Mouse (Mus musculus): ENCODE data around the gene Bik.
A peak's percentile ranks its signal among the peaks of the same experiment; 100 is the strongest.

Gene Bik

DNA sequence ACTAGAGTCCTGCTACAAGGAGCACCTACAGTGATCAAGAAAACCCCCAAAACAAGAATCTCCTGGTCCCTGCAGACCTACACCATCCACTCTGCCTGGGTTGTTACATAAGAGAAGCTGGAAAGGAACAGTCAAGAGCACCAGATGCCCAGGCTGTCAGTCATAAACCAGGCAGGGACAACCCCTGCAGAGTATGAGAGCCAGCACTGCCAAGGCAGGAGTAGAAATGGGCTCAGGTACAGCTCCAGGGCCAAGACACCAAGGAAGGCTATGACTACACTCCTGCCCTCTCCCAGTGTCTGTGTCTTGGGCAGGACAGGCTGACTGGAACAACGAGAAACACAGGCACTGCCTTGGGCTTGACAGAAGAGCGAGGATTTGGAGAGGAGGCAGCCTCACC, 23.5 kb downstream of the Bik start:
- DNase-seq = no peak

DNA sequence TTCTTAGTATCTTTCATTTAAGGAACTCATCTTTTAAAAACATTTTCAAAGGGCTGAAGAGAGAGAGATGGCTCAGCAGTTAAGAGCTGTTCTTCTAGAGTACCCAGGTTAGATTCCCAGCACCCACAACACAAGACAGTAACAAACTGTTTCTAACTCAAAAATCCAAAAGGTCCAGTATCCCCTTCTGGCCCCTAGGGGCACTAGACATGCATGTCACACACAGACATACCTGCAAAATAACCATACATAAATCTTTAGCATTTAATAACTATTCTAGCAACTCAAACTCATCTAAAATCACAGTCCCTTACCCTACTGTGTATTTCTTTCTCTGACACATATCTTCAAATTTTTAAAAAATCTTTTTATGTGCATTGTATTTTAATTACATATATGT, 27.2 kb downstream of the Bik start:
- no peak for DNase-seq

DNA sequence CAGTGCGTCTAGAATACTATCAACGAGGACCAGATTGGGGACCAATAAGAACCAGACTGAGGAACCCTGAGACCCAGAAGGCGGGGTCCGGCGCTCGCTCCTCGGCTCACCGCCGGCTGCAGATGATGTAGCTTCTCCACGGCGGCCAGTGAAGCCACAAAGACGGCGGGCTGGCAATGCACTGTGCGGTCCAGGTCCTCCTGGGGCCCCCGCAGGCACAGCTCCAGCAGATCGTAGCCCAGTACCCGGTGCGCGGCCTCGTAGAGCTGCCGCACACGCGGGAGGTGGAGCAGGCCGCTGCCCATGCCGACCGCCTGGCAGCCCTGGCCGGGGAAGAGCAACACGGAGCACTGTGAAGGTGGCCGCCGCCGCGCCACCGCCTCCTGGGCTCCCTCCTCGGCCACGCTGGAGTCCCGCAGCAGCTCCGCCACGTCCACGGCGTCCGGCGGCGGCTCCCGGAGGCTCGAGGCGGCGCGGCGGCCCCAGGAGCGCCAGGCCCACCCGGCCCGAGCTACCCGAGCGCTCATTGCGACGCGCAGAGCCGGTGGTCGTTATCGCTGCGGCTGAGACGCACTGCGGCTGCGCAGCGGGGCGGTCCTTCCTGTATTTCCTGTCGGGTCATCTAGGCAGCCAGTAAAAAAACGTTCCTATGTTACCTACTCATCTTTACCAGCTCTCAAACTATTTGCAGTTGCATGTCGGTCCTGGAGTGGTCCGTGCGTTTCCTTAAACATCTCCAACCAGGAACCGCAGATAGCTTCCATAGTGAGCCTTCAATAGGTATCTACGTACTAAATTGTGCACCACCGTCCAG, 28.7 kb downstream of the Bik start:
- peak; percentile 86 to 92 for DNase-seq

DNA sequence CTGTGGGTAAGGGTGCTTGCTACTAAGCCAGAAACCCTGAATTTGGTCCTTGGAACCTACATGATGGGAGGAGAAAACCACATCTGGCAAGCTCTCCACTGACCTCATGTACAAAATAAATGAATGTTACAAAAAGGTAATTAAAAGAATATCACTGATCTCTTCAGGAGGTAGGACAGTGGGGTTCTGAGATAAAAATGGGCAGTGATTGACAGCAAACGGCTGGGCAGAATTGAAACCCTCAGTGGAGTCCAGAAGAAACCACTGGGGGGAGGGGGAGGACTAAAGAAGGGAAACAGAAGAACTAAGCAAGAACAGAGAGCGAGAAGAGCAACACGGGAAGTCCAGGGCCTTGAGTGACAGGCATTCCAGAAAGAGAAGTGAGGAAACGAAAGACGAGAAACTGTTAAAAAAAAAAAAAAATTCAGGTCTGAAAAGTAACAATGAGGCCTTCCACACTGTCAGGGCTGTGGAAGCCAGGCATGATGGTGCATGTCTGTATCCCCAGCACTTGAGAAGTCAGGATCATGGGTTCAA, 34.3 kb downstream of the Bik start:
- no peak for DNase-seq

DNA sequence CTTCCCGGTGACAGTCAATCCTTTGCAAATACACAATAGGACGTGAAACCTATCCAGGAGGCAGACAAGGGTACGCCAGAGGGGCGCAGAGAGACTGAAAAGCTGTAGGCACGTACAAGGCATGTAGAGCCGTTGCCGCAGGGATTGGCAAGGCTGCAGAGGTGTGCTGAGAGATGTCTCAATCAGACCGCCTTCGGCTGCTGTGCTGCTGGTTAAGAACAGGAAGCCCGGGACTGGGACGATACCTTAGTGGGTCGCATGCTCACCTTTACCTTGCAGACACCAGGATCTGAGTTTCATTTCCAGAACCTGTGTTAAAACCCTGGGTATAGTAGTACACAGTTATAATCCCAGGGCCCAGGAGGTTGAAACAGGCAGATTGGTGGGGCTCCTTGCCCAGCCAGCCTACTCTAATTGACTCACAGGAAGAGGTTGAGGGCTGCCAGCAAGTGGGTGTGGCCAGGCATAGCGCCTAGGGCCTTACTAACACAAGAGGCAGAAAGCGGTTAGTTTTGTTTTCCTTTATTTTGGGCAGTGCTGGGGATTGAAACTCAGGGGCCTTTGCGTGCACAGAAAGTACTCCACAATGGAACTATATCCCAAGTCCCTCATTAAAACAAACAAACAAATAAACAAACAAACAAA, 36.1 kb downstream of the Bik start:
- DNase-seq = peak; percentile 88 to 93

DNA sequence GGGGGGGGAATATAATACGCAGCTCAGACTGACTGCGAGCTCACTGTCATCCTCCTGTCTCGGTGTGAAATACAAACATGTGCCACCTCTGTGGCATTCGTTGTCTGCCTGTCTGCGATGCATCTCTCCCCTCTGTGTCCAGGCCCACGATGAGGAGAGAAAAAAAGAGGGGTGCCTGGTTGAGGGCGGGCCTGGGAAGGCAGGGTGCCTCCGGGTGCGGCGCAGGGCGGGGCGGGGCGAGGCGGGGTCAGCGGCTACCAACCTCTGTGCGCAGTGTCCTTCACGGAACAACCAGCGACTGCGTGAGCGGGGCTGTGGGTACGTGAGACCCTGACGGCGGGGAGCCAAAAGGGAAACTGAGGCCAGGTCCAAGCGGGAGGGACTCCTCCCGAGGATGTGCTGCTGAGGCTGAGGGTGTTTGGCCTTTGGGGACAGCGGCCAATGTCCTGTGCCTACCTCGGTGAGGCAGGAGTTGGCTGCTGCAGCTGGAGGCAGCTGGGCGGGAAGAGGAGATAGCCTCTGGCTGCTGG, 36.7 kb downstream of the Bik start, which contains the start of the genes Tspo and Mcat:
TSS of gene Tspo (plus strand) at position 266 of the 530 bp plus-strand sequence.
TSS of gene Mcat (minus strand) at position 461 of the 530 bp plus-strand sequence.
- peak; percentile 71 to 81 for DNase-seq

DNA sequence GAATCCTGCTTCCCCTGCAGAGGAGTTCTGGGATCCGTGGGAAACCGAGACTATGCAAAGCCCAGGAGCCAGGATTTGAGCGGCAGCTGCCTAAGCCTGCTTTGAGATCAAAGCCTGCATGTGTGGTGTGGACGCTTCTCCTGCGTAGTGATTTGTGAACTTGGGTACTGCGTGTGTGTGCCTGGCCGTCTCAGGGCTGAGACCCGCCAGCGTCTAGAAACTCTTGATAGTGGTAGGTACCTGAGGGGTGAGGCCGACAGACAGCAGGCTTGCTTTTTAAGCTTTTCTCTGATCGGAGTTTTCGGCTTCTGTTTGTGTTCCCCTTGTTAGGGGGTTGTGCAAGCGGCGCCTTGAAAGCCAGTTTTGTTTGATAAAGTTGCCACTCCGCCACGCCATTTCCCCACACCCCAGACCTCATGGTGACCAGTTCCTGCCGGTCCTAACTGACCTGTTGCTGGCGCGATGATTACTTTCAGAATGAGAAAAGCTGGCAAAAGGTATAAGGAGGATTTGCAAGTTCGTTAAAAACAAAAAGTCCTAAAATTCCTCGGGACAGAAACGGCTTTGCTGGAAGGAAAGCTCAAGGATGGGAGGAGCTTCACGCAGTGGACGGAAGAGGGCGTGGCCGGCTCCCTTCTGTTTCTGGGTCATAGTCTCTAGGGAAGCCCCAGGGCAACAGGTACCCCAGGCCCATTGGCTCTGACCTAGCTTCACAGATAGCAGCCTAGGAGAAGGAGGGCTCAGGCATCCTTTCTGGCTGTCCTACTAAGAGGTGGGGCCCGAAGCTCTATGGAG, 37.4 kb downstream of the Bik start:
- peak; percentile 74 to 79 for DNase-seq

DNA sequence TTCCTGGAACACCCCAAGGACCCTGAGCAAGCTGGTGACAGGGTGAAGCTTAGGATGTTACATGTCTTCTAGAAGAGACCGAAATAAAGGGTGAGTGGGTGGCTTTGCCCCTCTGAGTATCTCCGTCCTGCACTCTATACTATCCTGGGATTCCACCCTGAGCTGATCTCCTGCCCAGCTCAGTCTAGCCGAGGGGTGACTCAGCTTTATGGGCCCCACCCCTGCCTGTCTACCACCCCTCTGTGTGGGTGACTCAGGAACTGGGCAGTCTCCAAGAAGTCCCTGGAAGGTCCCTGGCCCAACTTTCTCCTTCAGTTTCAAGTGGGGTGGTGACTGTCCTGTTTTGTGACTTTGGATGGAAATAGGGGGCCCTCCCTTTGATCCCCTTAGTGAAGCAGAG, 38.8 kb downstream of the Bik start:
- no peak for DNase-seq

DNA sequence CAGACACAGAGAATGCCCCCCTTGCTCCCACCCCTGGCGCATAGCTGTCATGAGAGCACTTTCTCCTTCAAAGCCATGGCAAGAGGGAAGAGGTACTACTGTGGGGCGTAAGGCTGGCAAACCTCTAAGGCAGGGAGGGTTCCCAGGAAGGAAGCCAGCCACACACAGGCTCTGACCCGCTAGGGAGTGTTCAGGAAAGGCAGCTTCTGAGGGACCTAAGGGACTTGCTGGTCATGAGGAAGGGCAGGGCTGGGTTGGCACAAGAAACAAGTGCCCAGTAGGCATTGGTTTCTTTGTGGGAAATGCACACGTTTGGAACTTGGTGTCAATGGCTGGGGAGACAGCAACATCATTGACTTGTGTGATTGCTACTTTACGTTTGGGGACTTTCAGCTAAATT, 39.3 kb downstream of the Bik start:
- no peak for DNase-seq

DNA sequence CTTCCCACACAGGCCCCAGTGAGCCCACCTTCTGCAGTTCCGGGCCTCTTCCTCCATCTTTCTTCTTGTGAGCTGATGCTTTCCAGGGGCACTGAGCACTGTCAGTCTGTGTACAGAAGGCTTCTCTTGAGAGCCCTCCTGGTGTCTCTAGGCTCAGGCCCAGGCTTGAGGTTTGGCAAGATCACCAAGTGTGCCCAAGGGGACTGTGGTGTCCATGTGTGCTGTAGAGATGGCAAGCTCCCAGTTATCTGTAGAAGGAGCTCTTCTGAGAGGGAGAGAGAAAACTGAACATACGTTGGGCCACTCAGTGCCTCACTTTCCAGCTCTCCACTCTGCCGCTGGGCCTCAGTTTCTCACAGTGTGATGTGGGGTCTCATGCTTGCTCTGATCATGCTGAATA, 41.1 kb downstream of the Bik start:
- no peak for DNase-seq

DNA sequence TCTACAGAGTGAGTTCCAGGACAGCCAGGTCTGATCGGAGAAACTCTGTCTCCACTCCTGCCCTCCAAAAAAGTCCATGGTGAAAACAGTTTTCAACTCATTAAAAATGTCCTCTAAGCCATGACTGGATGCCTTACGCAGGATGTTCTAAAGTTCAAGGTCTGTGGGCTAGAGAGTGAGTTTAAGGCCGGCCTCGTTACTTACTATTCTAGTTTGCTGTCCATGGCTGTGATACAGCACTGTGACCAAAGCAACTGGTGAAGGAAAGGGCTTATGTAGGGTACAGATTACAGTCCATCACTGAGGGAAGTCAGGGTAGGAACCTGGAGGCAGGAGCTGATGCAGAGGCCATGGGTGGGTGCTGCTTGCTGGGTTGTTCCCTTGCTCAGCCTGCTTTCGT, 41.9 kb downstream of the Bik start:
- DNase-seq = no peak

DNA sequence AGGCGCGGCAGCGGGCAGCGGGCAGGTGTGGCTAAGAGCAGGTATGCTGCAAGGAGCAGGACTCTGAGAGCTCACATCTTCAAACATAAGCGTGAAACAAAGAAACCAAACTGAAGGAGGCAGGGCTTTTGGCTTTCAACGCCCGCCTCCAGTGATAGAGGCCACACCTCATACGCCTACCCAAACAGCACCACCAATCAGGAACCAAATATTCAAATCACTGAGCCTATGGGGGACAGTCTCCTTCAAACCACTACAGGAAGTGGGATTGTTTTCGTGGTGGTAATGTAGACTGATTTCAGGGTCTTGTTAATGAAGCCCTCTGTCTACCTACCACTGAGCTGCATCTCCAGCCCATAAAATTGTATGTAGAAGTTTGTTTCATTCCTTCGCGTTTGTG, 43.0 kb downstream of the Bik start:
- no peak for DNase-seq

DNA sequence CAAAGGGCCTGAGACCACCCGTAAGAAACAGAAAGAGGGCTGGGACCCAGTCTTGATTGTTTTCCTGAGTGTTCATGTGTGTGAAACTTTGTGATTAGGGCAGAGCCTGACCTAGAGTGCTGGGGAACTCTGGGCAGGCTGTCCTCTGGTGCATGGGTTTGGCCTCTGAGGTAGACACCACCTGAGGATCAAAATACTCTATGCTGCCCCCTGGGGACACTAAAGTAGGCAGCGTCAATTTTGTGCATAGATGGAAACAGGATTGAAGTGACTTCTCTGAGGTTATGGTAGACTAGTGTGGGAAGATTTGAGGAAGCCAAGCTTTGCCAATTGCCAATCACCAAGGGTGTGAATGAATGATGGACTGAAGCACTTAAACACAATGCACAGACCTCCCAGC, 44.0 kb downstream of the Bik start:
- DNase-seq = peak in 1 of 2 experiments; percentile 28

DNA sequence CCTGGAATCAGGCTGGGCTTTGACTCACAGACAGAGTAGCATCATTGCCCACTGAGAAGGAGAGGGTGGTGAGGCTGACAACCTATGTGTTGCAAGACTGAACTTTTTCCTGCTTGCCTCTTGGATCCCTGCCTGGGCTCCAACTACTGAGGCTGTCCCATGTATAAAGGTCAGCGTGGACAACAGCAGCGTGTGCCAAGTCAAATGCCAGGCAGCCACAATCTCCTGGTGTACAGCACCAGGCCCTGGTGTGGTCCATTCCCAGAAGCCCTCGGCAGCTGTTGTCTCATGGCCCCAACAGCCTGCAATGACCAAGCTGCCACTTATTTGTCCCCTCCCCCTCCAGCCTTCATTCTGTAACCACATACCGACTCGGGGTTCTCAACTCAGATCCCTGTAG, 45.0 kb downstream of the Bik start:
- DNase-seq = peak; percentile 75 to 85

DNA sequence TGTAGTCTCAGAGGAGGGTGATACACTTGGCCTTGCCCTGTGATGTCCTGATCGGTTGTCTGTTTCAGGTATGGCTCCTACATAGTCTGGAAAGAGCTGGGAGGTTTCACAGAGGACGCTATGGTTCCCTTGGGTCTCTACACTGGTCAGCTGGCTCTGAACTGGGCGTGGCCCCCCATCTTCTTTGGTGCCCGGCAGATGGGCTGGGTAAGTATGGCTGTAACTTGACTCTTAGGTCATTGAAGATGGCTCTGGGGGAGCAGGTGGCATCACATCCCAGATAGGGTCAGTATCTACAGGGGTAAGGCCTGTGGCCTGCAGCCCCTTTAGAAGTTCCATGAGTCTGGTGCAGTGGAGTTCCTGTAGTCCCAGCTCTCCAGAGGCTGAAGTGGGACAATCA, 45.5 kb downstream of the Bik start:
- DNase-seq = no peak

DNA sequence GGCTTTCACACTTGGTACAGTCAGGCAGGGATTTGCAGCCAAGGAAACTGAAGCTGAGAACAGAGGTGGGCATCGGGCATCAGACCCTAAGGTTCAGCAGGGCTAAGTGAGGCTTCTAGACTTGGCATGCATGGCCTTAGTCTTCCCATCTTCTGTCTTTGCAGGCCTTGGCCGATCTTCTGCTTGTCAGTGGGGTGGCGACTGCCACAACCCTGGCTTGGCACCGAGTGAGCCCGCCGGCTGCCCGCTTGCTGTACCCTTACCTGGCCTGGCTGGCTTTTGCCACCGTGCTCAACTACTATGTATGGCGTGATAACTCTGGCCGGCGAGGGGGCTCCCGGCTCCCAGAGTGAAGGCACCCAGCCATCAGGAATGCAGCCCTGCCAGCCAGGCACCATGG, 46.9 kb downstream of the Bik start:
- DNase-seq = no peak

DNA sequence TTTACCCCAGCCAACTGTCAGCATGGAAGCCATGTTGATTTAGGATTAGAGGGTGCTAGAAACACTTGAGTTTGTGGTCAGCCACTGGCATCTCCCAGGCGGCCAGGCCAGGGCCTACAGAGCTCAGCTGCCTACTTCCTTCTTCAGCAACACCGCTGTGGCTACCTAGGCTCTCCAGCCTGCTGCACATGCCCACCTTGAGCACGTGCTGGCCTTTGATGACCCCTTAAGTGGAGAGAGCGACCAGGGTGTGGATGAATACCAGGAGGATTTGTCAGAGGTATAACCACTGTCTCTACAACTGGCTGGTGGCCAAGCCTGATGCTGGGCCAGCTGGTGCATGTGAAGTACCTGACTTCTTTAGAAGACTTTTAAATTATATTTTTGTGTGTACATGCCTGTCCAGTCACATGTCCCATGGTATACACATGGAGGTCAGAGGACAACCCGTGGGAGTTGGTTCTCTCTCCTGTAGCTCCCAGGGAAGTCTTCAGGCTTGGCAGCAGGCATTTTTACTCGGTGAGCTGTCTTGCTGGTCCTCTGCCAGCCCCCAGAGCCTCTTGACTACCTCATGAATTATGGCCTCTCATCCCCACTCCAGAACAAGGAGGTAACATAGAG, 48.2 kb downstream of the Bik start:
- DNase-seq = peak in 1 of 2 experiments; percentile 24

DNA sequence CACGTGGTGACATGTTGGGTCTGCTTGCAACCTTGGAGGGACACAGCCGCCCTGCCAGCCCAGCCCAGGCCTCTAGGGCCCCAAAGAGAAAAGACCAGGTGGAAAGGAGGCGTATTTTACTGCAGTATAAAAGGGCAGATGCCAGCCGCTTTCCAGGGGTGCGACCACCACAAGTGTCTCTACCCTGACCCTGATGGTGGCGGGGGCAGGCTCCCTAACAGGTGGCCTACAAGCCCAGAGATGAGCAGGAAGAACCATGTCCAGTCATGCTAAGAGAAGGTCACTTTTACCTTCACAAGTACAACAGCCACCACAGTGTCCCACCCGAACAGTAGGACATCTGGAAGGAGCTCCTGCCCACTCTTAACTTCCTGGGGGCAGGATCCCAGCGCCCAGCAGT, 48.9 kb downstream of the Bik start:
- no peak for DNase-seq

DNA sequence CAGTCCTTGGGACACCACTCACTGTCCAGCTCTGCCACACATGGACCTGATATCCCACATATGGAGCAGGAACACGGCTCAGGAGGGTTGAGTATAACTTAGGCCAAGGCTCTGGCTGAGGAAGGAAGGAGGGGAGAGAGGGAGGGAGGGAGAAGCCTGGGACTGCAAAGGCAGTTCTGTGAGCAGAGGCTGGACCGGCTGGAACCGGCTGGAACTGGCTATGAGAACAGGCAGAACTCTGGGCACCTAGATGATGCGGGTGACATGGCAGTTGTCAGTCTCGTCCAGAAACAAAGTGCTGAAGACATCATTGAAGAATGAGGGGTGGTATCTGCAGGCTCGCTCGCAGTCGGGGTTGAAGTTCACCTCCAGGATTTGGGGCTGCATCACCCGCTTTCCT, 50.0 kb downstream of the Bik start:
- peak in 1 of 2 experiments; percentile 26 for DNase-seq

DNA sequence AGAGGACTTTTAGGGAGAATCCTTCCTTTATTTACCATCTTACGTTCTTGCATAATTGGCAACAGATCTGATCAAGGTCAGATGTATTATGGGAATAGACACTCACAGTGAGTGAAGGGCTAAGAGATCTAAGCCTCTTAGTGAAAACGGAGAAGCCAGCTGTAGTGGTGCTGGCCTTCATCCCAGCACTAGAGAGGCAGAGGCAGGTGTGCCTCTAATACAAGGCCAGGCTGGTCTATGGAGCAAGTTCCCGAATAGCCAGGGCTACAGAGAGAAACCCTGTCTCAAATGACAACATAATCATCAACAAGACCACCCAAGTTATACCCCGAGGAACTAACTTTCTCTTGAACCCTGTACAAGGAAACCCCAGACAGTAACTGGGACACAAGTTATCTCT, 56.3 kb downstream of the Bik start:
- DNase-seq = no peak

DNA sequence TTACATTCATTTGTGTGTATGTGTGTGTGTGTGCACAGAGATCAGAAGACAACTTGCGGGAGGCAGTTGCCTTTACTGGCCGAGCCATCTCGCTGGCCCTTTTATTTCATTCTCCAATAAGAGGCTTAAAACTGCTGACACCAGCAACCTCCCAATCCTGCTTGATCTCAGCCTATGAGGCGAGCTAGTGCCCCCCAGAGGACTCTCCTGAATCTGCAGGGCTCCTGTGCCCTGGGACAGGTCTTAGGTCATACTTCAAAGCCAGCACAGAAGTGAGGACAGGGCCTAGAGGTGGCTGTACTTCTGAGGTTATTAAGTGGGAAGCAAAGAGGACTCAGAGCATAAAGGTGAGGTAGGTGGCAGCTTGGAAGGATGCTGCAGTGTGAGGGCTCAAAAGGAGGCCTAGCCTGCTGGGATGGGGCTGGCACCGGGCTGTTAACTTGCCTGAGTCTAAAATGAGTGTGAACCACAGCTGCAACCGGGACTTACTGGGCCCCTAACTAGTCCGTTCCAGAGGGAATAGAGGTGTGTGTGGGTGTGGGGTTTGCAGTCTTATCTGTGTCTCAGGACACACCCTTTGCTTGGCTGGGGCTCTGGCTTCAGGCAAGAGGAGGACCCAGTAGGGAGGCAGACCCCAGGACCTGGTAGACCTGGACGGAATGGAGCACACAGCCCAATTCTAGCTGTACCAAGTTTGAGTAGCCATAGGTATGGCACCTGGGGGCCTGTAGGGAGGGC, 56.9 kb downstream of the Bik start:
- DNase-seq = peak; percentile 71 to 80

DNA sequence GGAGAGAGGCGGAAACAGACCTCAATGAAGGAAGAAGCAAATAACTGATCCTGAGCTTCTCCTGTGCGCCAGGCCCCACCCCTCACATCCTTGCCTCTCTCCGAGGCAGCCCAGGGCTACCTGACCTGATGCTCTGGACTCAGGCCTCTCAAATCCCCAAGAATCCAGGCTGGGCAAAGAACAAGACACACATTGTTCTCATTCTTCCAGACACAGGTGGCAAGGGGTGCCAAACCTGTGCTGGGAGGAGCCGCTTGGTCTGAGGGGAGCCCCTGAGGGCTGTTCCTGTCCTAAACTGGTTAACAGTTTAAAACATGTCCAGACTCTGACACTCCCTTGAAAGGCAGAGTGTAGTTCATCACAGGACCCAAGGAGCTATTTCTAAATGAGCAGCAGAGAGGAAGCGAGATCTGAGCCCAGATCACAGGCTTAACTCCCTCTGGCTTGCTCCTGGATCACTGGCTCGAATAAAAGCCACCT, 58.1 kb downstream of the Bik start:
- DNase-seq = no peak
